Mouse (Mus musculus) stomach, postnatal 0 days (tissue): ENCODE measurements around the gene Snrpc.

Source experiments
- CTCF ChIP-seq: IDR thresholded peaks from 2 replicates; pipeline ENCODE4 v1.5.1; 2016; ENCODE audit warnings: antibody characterized with exemption, low read depth, mild to moderate bottlenecking, moderate library complexity
- EP300 ChIP-seq: optimal IDR thresholded peaks from 2 replicates; pipeline ENCODE3; 2016; ENCODE audit warnings: antibody characterized with exemption

DNA sequence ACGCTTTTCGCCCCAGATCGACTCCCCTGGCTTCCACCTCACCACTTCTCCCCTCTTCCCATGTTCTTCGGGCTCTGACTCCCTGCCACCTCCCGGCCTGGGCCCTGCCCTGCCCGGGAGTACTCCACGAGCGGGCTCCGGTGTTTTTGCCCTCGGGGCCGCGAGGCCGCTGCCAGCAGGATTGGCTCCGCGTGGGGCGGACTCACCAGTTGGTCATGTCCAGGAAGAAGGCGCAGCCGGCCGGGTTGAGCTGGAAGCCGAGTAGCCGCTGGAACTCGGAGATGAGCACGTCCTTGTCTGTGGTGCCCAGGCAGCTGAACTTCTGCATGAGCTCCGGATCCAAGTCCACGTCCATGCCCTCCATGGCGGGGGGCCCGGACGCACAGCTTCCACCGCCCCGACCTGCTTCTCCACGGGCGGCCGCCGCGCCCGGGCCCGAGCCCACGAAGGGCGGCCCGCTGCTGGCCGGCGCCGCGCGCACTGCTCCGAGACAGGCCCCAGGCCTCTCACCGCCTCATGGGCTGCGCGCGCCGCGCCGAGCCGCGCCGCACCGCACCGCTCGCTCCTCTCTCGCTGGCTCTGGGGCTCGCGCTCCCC, 17.9 kb upstream of the Snrpc start:
- TF ChIP-seq CTCF (no peak), EP300 (no peak)
